9 mouse cellular contexts compared by ENCODE assay signal in the genomic region with DNA sequence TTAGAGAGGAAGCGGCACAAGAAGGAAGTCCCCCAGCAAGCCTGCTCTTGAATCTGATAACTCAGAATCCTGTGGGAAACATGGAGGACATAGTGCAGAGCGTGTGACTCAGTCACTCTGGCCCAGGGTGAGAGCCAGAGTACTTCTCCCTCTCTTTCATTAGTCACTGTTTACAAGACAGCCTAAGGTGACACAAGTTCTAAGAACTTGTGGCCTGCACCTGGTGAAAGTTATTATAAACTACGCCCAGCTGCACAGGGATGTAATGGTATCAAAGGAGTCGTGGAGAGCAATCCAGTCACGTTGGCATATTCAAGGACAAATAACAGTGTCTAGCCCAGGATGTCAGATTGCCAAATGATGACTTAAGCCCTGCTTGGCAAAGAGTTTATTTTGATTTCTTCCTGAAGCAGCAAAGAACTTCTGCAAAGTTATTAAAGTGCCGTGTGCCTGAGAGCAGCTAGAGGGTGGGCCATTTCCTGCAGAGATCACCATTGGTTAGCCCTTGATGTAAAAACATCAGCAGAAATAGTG. TPM values are rescaled to one million over a fixed set of nuclear protein-coding genes. Genes with fewer than 3 reads are reported as not detected.
DNase-seq lines count a peak whose midpoint lies in the region; ATAC-seq and TF ChIP-seq lines count a peak whose summit lies in the region.
"Had no signal": no experiment of that assay in that cellular context is flagged by ENCODE, and none has a peak within 500 bp of the region (broad histone marks: within the 10 kb centered on the region; RNA-seq: fewer than 3 reads in every experiment).

No protein-coding gene starts in this region.

- no peaks in the 10 kb centered on the region for H3K79me2 ChIP-seq in heart, adult 2 months (replicated peaks; ENCODE audit: control insufficient read depth, insufficient read depth, low read length)

- no peaks in the 10 kb centered on the region for H3K27me3 ChIP-seq in heart, adult 2 months (ENCODE audit: control insufficient read depth, insufficient read depth, low read length)
- H3K27me3 ChIP-seq in heart, embryonic 10.5 days (ENCODE audit: insufficient read depth, poor library complexity, severe bottlenecking), result no peaks in the 10 kb centered on the region
- H3K27me3 ChIP-seq in heart, postnatal 0 days (ENCODE audit: control insufficient read depth, insufficient read depth, low read length), result no peaks in the 10 kb centered on the region
- H3K27me3 ChIP-seq in forebrain, embryonic 13.5 days, result no peaks in the 10 kb centered on the region

- DNase-seq in heart, adult 2 months, result peak; percentile 34 to 59
- no peak for DNase-seq in heart, embryonic 10.5 days (ENCODE audit: low spot score)
- DNase-seq in heart, postnatal 0 days (ENCODE audit: low spot score), result peak; percentile 39
- DNase-seq in lung, postnatal 4 days, result peak; percentile 37 to 48
- no peak for DNase-seq in frontal cortex, postnatal 14 days (ENCODE audit: low spot score in 2 of 2)
- no peak for DNase-seq in embryo, embryonic 10 days (ENCODE audit: low spot score)
- DNase-seq: embryo, embryonic 11 days had no signal

- H3K4me1 ChIP-seq in heart, adult 2 months (ENCODE audit: control insufficient read depth, insufficient read depth, low read length), result peaks cover 10% of the 10 kb centered on the region
- H3K4me1 ChIP-seq in heart, embryonic 10.5 days, result peaks cover 11% of the 10 kb centered on the region
- H3K4me1 ChIP-seq in heart, postnatal 0 days (ENCODE audit: control insufficient read depth, insufficient read depth), result peaks cover 25% of the 10 kb centered on the region; the same call in 1 of the 2 replicates
- H3K4me1 ChIP-seq in forebrain, embryonic 13.5 days, result no peaks in the 10 kb centered on the region

- peaks cover 5% of the 10 kb centered on the region for H3K36me3 ChIP-seq in heart, adult 2 months (ENCODE audit: control insufficient read depth, insufficient read depth, low read length)
- no peaks in the 10 kb centered on the region for H3K36me3 ChIP-seq in heart, embryonic 10.5 days
- H3K36me3 ChIP-seq in heart, postnatal 0 days (replicated peaks; ENCODE audit: control insufficient read depth, insufficient read depth, low read length), result no peaks in the 10 kb centered on the region
- H3K36me3 ChIP-seq in forebrain, embryonic 13.5 days (ENCODE audit: poor library complexity, severe bottlenecking), result no peaks in the 10 kb centered on the region

- H3K9ac ChIP-seq in heart, adult 2 months (ENCODE audit: low read depth, low read length), result no peak overlapping the region
- no peak overlapping the region for H3K9ac ChIP-seq in heart, postnatal 0 days (replicated peaks; ENCODE audit: low read depth, low read length)
- H3K9ac ChIP-seq in forebrain, embryonic 13.5 days, result no peak overlapping the region

- no peaks in the 10 kb centered on the region for H3K9me3 ChIP-seq in heart, embryonic 10.5 days
- no peaks in the 10 kb centered on the region for H3K9me3 ChIP-seq in heart, postnatal 0 days (replicated peaks; ENCODE audit: control insufficient read depth, low read length)
- H3K9me3 ChIP-seq in forebrain, embryonic 13.5 days (replicated peaks), result no peaks in the 10 kb centered on the region

- TF ChIP-seq CTCF in heart, adult 2 months (IDR thresholded peaks at IDR 0.05), result peak; percentile 56
- TF ChIP-seq CTCF in heart, postnatal 0 days (IDR thresholded peaks at IDR 0.05; ENCODE audit: low read depth), result no peak

- WGBS in heart, adult 2 months, result 14% methylated on average over 6 of the region's 6 CpGs
- WGBS in heart, embryonic 10.5 days, result 64% methylated on average over 6 of the region's 6 CpGs
- WGBS in heart, postnatal 0 days, result 15% methylated on average over 6 of the region's 6 CpGs
- WGBS in forebrain, embryonic 13.5 days, result 77% methylated on average over 6 of the region's 6 CpGs

- H3K4me3 ChIP-seq in heart, adult 2 months, result no peak overlapping the region
- no peak overlapping the region for H3K4me3 ChIP-seq in heart, embryonic 10.5 days
- H3K4me3 ChIP-seq in heart, postnatal 0 days (ENCODE audit: low read depth, low read length), result no peak overlapping the region
- H3K4me3 ChIP-seq in forebrain, embryonic 13.5 days, result no peak overlapping the region

- TF ChIP-seq EP300 in heart, adult 2 months (IDR thresholded peaks at IDR 0.05; ENCODE audit: insufficient read depth, low read depth, low read length), result no peak
- peak; percentile 64; the same call in 1 of the 2 replicates for TF ChIP-seq EP300 in heart, postnatal 0 days (IDR thresholded peaks at IDR 0.05; ENCODE audit: low read depth)

- peak; percentile 50 for ATAC-seq in activated CD4-positive, CD25-positive, alpha-beta regulatory T cell, adult 4 months
- peak; percentile 50 for ATAC-seq in heart, postnatal 0 days (ENCODE audit: insufficient read depth, low read depth)
- ATAC-seq in forebrain, embryonic 13.5 days, result no peak

- peak overlapping the region; percentile 68 for H3K27ac ChIP-seq in heart, adult 2 months
- H3K27ac ChIP-seq in heart, embryonic 10.5 days, result no peak overlapping the region
- H3K27ac ChIP-seq in heart, postnatal 0 days (ENCODE audit: low read depth), result peak overlapping the region; percentile 67
- no peak overlapping the region for H3K27ac ChIP-seq in forebrain, embryonic 13.5 days

- H3K4me2 ChIP-seq in heart, postnatal 0 days (ENCODE audit: low read depth, low read length), result no peak overlapping the region
- no peak overlapping the region for H3K4me2 ChIP-seq in forebrain, embryonic 13.5 days

- intact Hi-C loops in heart, adult 2 months (cut with DNase I), result no loop called here

- no peak for TF ChIP-seq POLR2A in heart, adult 2 months (IDR thresholded peaks at IDR 0.05; ENCODE audit: insufficient read depth, low read depth, low read length)

RNA-seq across cellular contexts. Expression of gene Ifnar1, which starts 32.6 kb away (rescaled TPM):
- total RNA-seq in heart, adult 2 months (2021), result 10 to 100 TPM; 23.6 to 24.0 TPM
- polyA plus RNA-seq in heart, adult 2 months (2012; rRNA removed), result 12.5 and 20.2 TPM in 2 replicates
- polyA plus RNA-seq in heart, embryonic 10.5 days (2016; fragmentation: Nextera tagmentation; extraction: Ambion mirVana), result 43.2 and 43.9 TPM in 2 replicates
- polyA plus RNA-seq in activated CD4-positive, CD25-positive, alpha-beta regulatory T cell, adult 4 months (2017; shearing (Covaris generic)), result 10 to 100 TPM; 87.0 to 90.6 TPM
- total RNA-seq in heart, postnatal 0 days (2014; rRNA removed; ENCODE audit: low replicate concordance), result 32.6 and 42.6 TPM in 2 replicates
- polyA plus RNA-seq in heart, postnatal 0 days (2015; fragmentation: Nextera tagmentation; extraction: Ambion mirVana), result 23.7 and 24.0 TPM in 2 replicates
- 45.9 and 47.4 TPM in 2 replicates for polyA plus RNA-seq in forebrain, embryonic 13.5 days (2015; fragmentation: Nextera tagmentation; extraction: Ambion mirVana)

RNA-seq across cellular contexts. Expression of gene Il10rb, which starts 46.5 kb away (rescaled TPM):
- total RNA-seq in heart, adult 2 months (2021), result 100 to 1,000 TPM in 1 of 2 experiments, 10 to 100 TPM in 1; 98.2 to 122 TPM
- 136 and 182 TPM in 2 replicates for polyA plus RNA-seq in heart, adult 2 months (2012; rRNA removed)
- 29.6 and 37.0 TPM in 2 replicates for polyA plus RNA-seq in heart, embryonic 10.5 days (2016; fragmentation: Nextera tagmentation; extraction: Ambion mirVana)
- 100 to 1,000 TPM; 108 to 129 TPM for polyA plus RNA-seq in activated CD4-positive, CD25-positive, alpha-beta regulatory T cell, adult 4 months (2017; shearing (Covaris generic))
- 44.4 and 63.3 TPM in 2 replicates for total RNA-seq in heart, postnatal 0 days (2014; rRNA removed; ENCODE audit: low replicate concordance)
- 89.0 and 99.4 TPM in 2 replicates for polyA plus RNA-seq in heart, postnatal 0 days (2015; fragmentation: Nextera tagmentation; extraction: Ambion mirVana)
- polyA plus RNA-seq in forebrain, embryonic 13.5 days (2015; fragmentation: Nextera tagmentation; extraction: Ambion mirVana), result 5.9 TPM in 2 replicates

Comparison
In these comparisons a context has a peak if more than half of its experiments do, and no peak if none do; other contexts are left out.
1. DNase-seq: peak in heart, adult 2 months (2 of 2), heart, postnatal 0 days (single experiment) and lung, postnatal 4 days (2 of 2); none in heart, embryonic 10.5 days (single experiment), frontal cortex, postnatal 14 days (0 of 2) and embryo, embryonic 10 days (single experiment).
2. H3K27ac ChIP-seq: peak in heart, adult 2 months (single experiment) and heart, postnatal 0 days (single experiment); none in heart, embryonic 10.5 days (single experiment) and forebrain, embryonic 13.5 days (single experiment).